Mouse (Mus musculus) layer of hippocampus, postnatal 10 days (tissue): ENCODE data around the gene Sf1. TPM values are rescaled to one million over a fixed set of nuclear protein-coding genes. Genes with fewer than 3 reads are reported as not detected.

Source experiments
- DNase-seq, 2 experiments: peaks; one replicate each; pipeline ENCODE4 v3.0.0; 2021; ENCODE audit warnings: low spot score in 2 of 2
- total RNA-seq, 2 experiments: library from RNA; stranded (reverse); gene quantifications; 2 replicates each; pipeline ENCODE4 v1.2.3; 2021

The Sf1 gene
- total RNA-seq, 2 experiments from 2014 or later: 190 to 194 TPM

- no peak for DNase-seq
Measured at GRCm38 (mm10) chr19:6396237-6396636, 32.7 kb downstream of the Sf1 start.

DNA sequence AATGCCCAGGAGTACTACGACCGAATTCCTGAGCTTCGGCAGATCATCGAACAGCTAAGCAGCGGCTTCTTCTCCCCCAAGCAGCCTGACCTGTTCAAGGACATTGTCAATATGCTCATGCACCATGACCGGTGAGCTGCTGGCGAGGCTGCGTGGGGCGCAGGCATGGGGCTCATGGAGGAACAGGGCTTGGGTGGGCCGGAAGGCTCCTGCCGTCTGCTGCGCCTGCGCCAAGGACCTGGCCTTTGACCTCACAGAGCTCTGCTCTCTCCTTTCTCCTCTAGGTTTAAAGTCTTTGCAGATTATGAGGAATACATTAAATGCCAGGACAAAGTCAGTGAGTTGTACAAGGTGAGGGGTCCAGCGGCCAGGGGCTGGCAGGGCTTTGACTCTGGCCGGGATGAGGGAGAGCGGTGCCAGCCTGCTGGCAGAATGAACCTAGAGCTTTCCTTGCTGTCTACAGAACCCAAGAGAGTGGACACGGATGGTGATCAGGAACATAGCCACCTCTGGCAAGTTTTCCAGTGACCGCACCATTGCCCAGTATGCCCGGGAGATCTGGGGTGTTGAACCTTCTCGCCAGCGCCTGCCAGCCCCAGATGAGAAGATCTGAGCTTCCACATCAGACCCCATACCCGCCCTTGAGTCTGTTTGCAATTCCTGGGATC, 34.2 kb downstream of the Sf1 start:
- DNase-seq: no peak

DNA sequence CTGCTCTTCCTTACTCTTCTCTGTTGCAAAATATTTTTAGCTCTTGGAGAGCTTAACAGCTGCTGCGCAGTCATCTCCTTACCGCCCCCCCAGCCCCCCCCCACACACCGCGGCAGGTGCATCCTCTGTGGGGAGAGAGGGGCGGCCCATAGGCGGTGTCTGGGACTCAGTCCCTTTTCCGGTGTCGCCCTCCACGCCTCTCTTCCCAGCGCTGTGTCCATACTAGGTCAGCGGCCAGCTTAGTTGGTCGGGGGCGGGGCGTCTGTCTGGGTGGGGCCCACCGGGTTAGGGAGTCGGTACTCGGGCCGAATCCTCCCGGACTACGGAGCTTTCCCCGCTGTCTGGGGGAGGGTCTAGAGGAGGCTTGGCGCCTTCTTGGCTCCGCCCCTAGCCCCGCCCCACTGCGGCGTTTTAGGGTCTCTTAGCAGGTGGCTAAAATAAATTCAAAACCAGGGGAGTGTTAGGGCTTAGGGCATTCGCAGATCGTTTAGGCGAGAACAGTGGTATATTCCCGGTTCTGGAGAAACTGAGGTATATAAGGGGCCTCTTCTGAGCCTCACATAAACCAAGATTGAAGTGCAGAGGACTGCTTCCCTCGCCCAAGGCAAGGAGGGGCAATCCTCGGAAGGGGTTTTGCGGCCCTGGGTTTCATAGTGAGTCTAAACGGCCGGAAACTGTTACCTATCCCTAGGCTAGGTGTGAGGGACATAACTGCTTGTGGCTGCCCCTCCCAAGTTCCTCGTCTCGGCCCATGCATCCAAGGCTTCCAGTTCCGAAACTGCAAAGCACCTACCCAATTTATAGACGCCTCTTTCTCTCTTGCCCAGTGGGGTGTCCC, 35.2 kb downstream of the Sf1 start:
- peak in 1 of 2 experiments; percentile 61 for DNase-seq

DNA sequence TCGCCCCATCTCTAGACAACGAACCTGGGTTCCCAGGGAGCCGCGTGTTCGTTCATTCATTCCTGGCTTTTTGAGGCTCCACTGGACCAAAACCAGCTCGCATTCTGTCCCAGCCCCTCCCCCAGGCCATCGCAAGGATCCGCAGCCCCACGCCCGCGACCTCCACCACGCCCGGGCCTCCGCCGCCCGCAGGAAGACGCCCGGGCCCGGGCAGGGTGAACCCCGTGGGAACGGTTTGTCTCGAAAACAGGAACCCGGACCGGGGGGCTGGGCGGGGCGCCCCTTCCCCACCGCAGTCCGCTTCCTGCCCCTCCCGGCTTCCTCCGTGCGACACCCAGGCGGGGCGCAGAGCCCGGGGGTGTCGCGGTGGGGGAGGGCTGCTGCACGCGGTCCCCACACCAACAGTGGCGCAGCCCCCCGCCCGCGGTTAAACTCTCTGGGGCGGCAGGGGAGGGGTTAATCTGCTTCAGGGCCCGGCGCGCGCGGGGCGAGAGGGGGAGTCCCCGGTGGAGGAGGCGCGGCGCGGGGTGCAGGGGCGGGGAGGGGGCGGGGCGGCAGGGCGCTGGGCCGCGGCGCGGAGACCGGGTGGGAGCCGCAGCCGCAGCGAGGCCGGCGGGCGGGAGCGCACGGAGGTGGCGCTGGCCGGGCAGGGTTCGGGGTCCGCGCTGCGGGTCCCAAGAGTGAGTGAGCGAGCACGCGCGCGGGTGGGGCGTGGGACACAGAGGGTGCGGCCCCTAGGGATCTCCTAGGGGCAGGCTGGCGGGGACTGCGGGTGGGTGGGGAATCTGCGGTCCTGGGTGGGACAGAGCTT, 36.0 kb downstream of the Sf1 start, which contains the start of gene Rasgrp2:
Rasgrp2 (plus strand) TSS at position 56 of the 811 bp plus-strand sequence.
- peak in 1 of 2 experiments; percentile 65 for DNase-seq

DNA sequence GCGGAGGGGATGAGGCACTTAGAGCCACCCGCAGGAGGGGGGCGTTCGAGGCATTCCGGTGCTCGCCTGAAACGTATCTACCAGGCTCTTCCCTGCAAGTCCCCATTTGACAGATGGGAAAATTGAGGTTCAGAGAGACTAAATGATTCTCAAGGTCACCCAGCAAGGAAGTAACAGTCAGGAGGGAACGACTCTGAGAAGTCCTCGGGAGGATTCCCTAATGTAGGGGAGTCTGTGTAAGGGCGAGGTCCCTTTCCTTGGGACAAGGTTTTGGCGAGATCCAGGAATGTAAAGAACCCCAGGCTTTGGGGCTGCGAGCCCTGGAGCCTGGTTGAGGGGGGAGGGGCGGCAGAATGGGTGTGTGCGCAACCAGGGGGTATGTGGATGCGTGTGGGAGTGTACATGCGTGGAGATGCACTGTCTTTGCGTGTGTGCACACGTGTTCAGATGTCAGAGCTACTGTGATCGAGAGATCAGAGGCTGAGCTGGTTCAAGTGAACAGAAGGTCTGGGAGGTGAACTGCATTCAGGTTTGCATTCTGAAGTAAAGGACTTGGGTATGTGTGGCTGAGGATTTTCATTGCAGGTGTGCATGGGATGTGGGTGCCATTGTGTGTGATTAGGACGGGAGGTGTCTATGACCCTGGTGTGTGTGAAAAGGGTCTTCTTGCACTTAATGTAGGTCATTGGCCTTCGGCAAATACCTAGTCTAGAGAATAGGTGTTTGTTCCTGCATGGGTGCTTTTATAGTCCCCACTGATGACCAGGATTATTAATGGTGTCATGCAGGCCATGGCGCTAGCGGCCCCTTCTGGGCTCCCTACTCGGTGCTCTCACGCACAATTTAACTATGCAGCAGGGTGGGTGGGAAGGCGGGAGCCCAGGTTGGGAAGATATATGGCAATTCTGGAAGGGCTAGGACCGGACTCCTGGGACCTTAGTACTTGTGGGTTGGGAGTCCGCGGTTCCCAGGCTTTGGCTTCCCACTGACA, 36.9 kb downstream of the Sf1 start:
- DNase-seq: no peak

GRCm38 (mm10) chr19:6401131-6401815, 37.8 kb downstream of the Sf1 start:
- peak; percentile 80 to 84 for DNase-seq

- no peak for DNase-seq
Measured at GRCm38 (mm10) chr19:6401951-6402350, 38.5 kb downstream of the Sf1 start.

DNA sequence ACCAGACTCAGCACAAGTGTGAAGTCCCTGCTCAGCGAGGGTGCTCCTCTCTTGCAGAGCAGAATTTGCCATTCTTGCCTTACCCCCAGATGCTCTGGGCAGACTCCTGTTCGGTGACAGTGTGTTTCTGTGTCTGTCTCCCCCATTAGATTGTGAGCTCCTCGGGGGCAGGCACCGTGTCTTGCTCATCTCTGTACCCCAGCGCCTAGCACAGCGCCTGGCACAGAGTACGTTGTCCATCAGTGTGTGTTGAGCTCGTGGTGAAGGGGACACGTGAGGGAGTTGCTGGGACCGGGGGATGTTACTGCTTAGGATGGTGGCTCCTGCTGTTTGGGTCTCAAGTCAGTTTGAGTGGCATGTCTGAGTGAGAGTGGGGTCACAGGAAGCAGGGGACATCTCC, 40.4 kb downstream of the Sf1 start:
- DNase-seq: no peak

DNA sequence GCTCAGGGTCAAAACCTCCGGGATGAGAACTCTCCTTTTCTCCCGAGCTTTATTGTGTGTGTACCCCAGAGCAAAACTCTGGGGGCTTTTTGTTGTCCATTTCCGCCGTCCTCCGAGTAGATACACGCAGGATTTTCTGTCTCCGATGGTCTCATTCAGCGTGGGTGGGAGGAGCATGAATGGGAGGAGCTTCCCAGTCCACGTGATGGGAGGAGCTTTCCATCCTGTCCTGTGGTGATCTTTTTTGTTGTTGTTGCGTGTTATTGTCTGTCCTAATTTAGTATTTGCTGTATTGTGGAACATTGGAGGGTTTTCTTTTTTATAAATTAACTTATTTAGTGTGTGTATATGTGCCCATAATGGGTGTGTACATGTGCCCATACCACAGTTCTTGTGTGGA, 41.9 kb downstream of the Sf1 start:
- DNase-seq: no peak

DNA sequence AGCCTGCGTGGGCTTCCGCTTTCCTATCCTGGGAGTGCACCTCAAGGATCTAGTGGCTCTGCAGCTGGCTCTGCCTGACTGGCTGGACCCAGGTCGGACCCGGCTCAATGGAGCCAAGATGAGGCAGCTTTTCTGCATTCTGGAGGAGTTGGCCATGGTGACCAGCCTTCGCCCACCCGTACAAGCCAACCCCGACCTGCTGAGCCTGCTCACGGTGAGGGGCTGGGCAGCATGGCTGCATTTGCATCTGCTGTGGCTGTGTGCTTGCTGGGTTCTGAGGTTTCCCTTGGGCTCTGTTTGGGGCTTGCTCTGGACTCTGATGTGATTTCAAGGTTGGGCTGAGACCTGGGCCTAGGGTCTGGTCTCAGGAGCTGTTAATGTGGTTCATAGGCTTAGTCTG, 43.6 kb downstream of the Sf1 start:
- DNase-seq: no peak

DNA sequence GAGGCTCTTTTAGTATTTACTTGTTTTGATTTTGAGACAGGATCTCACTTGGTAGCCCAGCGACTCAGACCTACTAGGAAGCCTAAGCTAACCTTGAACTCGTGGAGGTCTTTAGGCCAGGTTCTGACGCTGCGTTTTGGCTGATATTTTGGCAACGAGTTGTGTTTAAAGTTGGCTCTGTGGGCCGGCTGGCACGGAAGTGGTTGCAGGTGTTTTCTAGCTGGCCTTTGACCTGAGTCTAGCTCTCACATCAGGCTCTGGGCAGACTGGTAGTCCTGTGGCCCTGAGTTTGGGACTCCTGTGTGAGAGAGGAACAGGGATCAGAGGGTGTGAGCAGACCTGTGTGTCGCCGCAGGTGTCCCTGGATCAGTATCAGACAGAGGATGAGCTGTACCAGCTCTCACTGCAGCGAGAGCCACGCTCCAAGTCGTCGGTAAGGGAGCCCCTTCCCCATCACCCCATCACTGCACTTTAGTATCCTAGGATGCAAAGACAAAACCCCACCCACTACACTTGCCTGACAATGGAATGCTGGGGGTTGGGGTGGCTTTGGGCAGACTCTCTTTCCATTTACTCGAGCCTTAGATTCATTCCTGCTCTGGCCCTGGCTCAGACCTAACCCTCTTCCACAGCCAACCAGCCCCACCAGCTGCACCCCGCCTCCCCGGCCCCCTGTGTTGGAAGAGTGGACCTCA, 44.5 kb downstream of the Sf1 start:
- DNase-seq: no peak

- no peak for DNase-seq
Measured at GRCm38 (mm10) chr19:6408749-6409148, 45.3 kb downstream of the Sf1 start.

DNA sequence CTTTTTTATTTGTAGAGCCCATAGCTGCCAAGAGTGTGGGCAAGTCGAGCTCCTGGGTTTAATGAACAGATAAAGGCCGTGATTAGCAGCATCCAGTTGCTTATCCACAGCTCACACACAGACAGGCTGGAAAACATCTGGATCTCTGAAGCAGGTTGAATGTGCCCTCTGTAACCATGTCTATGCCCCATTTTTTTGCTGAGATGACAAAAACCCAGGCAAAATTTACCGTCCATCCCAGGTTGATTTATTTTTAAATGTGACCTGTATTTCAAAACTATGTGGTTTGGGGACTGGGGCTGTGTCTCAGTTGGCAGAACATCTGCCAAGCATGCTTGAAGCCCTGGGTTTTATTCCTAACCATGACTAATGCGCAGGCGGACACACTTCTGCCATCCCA, 45.7 kb downstream of the Sf1 start:
- DNase-seq: no peak

- DNase-seq: no peak
Measured at GRCm38 (mm10) chr19:6409936-6410335, 46.4 kb downstream of the Sf1 start.

- no peak for DNase-seq
Measured at GRCm38 (mm10) chr19:6412798-6413197, 49.3 kb downstream of the Sf1 start.

GRCm38 (mm10) chr19:6415454-6415853, 52.0 kb downstream of the Sf1 start:
- no peak for DNase-seq

DNA sequence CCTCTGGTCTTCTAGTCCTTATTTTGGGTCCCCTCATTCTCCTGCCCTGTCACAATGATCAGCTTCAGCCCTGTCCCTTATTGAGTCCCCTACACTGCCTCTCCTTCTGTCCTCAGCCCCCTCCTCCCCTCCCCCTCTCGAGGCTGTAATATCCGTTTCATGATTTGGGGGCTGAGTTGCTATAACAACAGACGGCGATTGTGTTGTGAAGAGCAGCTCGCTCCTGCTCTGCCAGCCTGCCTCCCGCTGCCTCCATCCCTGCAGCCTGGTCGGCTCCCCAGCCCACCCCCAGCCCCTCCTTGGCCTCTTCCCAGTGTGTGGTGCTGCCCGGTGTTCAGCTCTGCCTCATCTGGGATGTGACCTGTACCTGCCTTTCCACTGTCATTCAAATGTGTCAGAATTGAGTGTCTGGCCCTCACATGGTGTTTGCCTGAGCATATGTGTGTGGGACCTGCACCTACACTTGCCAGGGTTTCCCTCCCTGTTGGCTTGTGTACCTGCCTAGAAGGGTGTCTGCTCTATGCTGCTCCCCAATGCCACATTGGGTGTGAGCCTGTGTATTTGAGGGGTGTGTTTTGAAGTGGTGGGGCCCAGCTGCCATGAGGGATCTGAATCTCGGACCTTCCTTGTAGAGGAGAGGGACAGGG, 52.8 kb downstream of the Sf1 start:
- DNase-seq: peak in 1 of 2 experiments; percentile 71

- no peak for DNase-seq
Measured at GRCm38 (mm10) chr19:6416894-6417761, 53.6 kb downstream of the Sf1 start.
